Mouse (Mus musculus) gastrocnemius, postnatal 10 days (tissue): Measurements from ENCODE around the gene Gtf2ird1. TPM values are rescaled to one million over a fixed set of nuclear protein-coding genes. Genes with fewer than 3 reads are reported as not detected.
"Not testable (repeated sequence)": the region's sequence is repeated elsewhere in the genome, so short reads cannot be mapped to it uniquely, and the experiment has no call there.

ENCODE experiments used
- DNase-seq: peaks from one replicate; pipeline ENCODE4 v3.0.0; 2021; ENCODE audit warnings: mixed read lengths
- total RNA-seq, 2 experiments: library from RNA; stranded (reverse); gene quantifications; 2 replicates each; pipeline ENCODE4 v1.2.3; 2021

Gtf2ird1 gene
- total RNA-seq, 2 experiments from 2014 or later: 19.9 to 29.2 TPM

DNA sequence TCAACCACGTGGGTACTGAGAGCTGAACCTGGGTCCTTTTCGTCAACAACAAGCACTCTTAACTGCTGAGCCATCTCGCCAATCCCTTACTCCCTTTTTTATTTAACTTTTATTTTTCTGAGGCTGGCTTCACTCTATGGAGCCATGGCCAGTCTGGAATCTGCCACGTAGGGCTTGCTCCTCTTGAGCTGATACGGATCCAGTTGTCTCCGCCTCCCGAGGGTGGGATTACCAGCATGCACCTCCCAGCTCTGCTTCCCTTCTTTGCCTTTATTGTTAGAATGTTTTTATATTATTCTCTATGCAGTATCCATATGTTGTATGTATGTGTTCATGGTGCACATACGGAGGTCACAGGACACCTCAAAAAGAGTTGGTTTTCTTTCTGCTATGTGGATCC, 112.4 kb downstream of the Gtf2ird1 start:
- DNase-seq: no peak

DNA sequence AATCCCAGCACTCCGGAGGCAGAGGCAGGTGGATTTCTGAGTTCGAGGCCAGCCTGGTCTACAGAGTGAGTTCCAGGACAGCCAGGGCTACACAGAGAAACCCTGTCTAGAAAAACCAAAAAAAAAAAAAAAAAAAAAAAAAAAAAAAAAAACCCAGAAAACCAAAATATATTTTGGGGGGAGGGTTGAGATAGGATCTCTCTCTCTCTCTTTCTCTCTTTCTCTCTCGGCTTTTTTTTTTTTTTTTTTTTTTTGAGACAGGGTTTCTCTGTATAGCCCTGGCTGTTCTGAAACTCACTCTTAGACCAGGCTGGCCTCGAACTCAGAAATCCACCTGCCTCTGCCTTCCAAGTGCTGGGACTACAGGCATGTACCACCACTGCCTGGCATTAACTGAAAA, 113.0 kb downstream of the Gtf2ird1 start:
- not testable (repeated sequence) for DNase-seq

DNA sequence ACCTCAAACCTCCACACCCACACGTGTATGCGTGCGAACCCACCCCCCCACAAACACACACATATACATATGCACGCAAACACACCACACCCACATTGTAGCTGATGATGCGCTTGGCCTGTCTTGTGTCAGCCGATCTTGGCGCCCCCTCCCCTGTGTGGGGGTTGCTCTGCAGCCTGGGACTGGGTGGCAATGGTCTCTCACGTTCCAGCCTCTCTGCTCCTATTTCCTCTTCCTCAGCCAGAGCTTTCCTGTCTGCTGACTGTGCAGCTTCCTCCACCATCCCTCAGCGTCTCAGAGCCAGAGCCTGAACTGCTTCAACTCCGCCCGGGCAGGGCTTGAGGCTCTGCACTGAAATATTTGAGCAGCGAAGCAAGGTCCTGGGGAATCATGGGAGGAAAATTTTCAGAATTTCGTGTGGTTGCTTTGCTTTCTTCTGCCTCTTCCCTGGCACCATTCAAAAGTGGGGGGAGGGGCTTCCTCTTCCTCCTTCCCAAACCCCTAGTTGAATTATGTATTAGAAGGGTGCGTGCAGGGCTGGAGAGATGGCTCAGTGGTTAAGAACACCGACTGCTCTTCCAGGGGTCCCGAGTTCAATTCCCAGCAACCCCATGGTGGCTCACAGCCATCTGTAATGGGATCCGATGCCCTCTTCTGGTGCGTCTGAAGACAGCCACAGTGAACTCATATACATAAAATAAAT, 113.9 kb downstream of the Gtf2ird1 start:
- peak; percentile 19 for DNase-seq

DNA sequence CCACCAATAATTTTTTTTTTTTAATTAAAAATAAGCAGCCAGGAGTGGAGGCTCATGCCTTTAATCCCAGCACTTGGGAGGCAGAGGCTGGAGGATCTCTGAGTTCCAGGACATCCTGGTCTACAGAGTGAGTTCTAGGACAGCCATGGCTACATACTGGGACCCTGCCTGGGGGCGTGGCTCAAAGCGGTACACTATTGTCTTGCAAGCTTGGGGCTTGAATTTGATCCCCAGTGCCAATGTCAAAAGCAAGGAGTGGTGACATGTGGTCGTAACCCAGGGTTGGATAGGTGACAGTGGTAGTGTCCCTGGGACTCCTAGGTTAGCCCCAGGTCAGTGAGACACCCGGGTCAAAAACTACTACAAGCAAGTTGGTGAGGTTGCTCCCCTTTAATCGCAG, 114.8 kb downstream of the Gtf2ird1 start:
- DNase-seq: no peak

DNA sequence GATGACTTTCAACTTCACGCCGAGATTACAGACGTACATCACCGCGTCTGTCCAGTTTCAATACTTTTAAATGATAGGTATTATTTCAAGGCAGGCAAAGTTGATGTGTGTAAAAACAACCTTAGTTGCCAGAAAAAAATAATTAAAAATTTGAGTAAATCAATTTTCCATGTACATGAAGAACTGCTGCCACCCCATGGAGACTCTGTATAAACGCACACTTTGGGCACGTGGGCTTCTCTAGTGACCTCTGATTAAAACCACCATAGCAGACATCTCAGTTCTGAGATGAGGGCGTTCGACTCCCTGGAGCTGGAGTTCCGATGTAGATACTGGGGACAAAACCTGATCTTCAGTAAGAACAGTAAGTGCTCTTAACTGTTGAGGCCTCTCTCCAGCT, 115.2 kb downstream of the Gtf2ird1 start:
- no peak for DNase-seq

DNA sequence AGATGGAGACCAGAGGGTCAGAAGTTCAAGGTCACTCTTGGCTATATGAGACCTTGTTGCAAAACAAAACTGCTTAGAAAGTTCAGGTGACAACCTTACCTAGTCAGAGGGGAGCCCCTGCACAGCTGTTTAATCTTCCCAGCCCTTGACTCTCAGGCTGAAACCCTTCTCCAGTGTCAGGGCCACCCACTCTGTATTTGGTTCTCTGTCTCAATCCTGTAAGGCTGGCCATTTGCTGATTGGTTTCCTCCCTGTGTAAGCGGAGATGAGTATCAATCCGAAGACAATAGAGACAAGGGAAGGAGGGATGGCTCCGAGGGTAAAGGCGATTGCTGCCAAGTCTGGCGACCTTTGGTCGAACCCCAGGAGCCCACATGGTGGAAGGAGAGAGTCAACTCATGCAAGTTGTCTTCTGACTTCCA, 116.4 kb downstream of the Gtf2ird1 start:
- DNase-seq: no peak

DNA sequence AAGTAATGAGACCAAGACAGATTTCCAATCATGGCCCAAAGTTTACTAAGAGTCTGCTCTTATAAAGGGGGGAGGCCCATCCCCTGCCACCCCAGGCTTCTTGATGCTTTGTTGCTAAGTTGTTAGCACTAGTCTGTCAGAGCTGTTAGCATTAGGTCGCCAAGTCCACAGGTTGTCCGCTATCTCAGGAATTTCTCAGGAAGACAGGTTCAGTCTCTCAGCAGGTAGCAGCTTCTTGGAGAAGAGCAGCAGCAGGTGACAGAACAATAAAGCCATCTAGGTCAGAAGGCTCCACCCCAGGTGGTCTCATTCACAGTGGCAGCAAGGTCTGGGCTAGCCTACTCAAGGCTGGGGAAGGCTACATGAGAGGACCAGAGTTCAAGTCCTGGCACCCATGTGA, 119.5 kb downstream of the Gtf2ird1 start:
- DNase-seq: not testable (repeated sequence)

DNA sequence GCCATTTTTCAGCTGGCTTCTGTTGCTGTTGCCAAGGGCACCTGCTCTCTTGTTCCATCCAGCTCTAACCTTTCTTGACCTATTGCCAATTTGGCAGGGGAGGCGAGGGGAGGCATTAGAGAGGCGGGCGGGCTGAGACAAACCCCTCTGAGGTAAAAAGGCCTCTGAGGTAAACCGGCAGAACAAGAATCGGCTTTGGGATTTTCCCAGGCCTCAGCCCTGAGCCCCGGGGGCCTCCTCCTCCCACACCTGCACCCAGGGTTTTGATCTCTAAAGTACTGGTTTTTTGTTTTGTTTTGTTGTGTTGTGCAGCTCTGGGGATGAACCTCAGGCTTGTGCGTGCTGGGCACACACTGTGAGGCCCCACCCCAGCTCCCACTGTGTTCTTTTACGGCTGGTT, 123.8 kb downstream of the Gtf2ird1 start:
- no peak for DNase-seq

DNA sequence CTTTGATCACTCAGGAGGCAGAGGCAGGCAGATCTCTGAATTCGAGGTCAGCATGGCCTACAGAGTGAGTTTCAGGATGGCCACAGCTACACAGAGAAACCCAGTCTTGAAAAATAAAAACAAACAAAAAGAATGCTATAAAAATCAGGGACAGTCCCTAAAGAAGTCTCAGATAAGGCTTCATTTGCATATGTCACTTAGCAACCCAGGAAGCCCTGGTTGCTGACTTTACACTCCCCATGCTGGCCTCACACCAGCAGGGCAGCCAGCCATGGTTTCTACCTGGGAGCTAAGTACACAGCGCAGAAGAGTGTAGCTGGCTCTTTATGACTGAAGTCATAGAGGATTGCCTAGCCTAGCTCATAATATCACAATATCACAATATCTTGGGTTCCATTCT, 126.4 kb downstream of the Gtf2ird1 start:
- DNase-seq: no peak

DNA sequence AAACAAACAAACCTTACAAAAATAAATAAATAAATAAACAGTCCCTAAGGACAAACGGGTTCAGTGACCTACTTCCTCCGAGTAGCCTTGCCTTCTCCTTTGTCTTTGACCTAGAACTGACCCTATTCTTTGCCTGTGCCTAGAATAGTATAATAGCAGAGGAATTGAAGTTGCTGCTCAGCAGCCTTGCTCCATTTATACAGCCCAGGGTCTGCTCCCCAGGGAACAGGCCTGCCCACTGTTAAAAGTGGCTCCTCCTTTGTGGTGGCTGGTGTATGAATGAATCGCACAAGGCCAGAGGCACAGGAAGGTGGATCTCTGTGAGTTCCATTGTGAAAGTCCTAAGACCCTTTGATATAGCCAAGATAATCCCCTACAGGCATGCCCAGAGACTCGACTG, 127.2 kb downstream of the Gtf2ird1 start:
- DNase-seq: no peak

DNA sequence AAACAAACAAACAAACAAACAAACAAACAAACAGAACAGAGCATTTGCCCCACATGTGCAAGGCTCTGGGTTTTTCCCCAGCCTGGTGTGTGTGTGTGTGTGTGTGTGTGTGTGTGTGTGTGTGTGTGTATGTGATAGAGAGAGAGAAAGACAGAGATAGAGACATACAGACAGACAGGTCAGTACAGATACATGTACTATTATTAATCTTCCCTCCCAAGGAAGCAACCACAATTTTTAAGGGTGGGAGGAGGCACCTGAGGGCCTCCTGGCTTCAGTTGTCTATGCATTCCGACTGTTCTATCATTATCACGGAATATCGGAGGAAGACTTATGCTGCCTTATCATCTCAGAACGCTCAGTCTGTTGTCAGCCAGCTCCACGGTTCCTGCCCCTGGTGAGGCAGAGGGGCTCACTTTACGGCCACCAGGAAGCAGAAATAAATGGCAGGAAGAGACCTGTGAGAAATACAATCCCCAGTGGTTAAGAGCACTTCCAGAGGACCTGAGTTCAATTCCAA, 128.0 kb downstream of the Gtf2ird1 start:
- DNase-seq: no peak

DNA sequence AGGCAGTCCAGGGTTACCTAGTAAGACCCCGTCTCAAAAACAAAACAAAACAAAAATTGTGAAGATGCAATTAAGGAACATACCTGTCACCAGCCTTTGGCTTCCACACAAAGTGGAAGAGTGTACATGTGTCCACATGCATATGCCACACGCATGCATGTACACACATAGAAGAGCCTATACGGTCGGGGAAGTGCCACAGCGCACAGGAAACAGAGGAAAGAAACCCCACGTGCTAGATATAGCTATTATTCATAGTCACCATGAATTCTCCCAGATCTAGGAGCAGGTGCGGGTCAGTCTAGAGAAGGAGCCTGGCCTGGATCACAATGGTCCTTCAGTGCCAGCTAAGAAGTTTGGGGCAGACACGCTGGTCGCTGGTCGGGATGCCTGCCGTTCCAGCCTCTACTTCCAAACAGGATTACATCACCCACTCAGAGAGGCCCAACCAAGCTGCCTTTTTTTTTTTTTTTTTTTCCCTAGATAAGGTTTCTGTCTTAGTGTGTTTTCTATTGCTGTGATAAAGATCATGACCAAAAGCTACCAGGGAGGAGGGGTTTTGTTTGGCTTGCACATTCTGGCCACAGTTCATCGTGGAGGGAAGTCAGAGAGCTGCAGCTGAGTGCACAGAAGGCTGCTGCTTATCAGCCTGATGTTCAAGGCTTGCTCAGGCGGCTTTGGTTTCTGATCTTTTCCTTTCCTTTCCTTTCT, 130.5 kb downstream of the Gtf2ird1 start:
- DNase-seq: no peak

DNA sequence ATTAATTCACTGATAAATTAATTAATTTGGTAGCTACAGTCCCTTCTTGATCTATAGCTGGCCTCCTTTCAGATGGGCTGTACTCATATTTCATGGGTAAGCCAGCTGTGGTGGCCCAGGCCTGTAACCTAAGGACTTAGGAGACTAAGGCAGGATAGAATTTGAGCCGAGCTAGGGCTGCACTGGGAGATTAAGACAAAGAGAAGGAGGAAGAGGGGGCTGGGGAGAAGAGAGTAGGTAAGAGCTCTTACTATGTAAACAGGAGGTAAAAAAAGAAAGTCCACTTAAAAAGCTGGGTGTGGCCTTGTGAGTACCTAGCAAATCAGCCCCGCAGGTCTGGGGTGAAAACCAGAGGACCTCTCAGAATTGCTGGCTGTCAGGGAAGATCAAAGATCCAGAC, 132.6 kb downstream of the Gtf2ird1 start:
- no peak for DNase-seq

DNA sequence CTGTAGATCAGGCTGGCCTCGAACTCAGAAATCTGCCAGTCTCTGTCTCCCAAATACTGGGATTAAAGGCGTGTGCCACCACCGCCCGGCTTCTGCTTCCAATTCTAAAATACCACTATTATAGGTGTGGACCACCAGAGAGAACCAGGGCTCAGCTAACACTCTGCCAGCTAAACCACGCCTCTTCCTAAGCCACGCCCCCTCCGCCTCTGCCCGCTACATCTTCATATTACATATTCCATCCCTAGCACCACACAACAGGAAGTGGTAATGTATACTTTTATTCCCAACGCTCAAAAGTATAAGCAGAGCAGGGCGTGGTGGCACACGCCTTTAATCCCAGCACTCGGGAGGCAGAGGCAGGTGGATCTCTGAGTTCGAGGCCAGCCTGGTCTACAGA, 133.2 kb downstream of the Gtf2ird1 start:
- DNase-seq: no peak

DNA sequence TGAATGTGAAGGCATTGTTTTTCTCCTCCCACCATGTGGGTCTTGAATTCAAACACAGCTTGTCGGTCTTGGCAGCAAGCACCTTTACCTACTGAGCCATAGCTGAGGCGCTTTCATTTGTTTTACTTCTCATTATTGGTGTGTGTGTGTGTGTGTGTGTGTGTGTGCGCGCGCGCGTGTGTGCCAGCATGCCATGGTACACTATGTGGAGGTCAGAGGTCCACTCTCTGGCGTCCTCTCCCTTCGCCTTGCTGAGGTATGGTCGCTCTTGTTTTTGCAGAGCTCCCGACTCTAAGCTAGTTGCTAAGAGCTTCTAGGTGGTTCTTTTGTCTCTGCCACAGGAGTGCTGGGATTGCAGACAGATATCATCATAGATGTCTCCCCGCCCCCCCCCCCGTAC, 134.2 kb downstream of the Gtf2ird1 start:
- DNase-seq: no peak

DNA sequence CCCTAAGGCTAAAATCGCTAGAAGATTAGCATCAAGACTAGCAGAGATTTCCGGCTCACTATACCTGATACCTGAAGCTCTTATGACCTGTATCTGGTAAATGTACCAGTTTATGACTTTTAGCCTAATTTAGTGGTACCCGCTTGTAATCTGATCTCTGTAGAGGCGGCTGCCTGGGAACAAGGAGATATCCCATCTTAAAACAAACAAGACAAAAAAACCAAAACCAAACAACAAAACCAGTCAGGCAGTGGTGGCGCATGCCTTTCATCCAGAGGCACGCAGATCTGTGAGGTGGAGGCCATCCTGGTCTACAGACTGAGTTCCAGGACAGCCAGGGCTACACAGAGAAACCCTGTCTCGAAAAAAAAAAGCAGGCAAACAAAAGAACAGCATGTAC, 134.8 kb downstream of the Gtf2ird1 start:
- DNase-seq: no peak

DNA sequence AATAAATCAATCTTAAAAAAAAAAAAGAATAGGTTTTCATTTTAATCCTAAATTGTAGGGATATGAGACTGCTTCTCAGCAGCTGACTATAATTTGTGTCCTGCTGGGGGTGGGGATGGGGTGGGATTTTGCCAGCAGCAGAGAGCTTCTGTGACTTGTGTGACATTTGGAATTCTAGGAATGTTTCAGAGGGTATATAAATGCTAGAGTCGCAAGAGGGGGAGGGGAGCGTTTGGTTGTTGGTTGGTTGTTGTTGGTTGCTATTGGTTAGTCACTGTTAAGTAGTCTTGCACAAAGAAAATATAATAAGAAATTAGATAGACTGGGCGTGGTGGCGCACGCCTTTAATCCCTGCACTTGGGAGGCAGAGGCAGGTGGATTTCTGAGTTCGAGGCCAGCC, 137.6 kb downstream of the Gtf2ird1 start:
- DNase-seq: no peak

DNA sequence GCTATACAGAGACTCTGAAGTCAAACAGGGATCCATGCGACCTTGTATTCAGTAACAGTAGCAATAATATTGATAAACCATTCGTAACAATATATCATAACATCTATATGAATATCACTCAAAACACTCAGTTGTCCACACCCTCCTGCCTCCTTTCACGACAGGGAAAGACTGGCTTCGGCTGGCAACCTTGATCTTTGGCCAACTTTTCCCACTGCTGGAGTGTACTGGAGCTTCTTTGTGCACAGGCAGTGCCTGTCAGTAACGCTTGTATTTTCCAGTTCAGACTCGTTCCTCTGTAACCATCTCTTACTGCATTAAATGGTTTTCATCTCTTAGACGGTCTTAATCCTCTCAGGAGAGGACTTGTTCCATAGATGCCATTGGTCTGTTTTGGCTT, 139.8 kb downstream of the Gtf2ird1 start:
- DNase-seq: no peak

DNA sequence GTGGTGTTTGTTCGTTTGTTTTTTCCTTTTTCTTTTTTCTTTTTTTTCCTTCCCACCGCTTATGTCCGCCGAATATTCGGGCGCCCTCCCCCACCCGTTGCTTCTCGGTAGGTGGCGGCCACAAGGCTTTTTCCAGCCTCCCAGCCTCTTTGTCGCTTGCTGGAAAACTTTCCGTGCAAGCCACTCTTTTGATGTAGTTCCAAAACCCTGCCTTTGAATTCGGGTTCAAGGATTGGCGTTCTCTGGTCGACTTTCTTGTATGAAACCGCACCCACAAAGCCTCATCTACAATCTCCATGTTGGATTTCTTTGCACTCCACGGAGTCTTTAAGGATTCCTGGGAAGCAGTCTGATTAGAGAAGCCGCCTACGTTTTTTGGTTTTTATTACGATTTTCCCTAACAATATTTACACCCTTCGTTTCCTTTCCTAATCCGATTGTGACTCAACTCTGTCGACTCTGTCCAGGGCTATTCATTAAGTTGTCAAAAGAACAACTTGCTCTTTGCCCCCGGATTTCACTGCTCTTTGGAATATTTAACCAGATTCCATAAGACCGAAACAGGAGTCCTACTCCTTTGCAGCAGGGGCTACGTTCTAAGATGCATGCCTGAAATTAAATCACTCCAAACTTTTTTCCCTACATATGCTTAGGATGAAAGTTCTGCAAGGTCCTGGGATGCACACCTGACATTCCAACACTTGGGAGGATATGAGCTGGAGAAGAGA, 140.7 kb downstream of the Gtf2ird1 start:
- peak; percentile 67 for DNase-seq

DNA sequence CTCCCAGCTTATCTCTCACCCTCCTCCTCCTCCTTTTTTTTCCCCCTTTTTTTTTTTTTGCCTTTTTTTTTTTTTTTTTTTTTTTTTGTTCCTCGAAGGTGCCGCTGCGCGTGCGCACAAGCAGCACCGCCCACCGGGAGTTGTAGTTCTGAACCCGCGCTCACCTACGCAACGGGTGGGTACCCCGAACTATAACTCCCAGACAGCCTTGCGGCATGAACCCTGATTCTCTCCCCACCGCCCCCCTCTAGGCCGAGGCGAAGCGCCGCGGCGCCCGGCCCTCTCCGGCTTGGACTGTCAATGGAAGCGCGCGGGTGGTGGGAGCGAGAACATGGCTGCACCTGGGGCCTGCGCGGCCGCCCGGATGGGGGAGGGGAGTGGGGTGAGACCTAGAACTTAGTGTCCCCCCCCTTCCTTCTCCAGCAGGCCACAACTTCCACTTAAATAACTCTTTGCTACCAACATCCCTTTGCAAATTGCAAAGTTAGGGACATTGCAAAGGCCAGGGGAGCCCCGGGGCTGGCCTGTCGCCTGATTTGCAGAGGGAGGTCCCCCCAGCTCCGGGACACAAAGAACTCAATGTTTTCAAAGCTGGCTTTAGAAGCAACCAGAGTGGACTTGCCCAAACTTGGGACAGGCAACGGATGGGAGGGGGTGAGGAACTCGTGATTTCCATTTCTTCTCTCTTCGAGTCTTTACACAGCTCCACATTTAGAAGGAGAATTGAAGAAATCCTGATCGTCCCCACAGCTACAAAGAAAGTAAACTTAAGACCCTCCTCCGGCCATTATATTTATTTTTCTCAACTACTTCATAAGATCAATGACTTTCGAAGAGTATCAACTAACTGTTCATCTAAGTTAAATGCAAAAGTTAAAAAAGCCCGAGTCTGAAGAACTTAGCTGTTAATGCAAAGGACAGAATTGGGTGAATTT, 141.6 kb downstream of the Gtf2ird1 start, which contains the start of gene Gtf2i:
Gene Gtf2i (minus strand): TSS at position 73 of the 935 bp plus-strand sequence.
- DNase-seq: peak; percentile 89

DNA sequence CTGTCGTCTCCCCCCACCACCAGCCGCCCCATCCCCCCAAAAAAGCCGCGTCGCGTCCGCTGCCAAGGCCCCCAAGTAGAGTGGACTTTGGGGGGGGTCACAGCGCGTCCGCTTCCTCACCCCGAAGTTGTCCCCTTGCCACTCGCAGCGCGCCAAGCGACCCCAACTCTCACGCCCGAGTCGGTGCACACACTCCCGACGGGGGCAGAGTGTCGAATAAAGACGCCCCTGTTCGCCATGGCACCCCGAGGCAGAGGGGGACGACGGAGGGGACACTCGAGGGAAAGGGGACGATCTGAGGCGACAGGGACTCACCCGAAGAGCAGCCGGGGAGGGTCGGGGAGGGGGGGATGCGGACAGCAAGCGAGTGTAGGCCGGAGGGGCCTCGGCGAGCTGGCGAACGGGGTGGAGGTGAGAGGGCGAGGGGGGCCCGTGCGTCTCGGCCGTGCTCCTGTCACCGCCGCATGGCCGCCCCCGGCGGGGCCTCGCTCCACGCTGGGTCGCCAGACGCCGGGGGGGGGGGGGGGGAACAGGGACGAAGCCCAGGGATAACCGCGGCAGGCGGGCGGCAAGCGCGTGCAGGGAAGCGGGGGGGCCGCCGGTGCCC, 142.3 kb downstream of the Gtf2ird1 start:
- peak; percentile 66 for DNase-seq
